Comparison of ENCODE assay signal across 19 mouse cellular contexts in genomic region chr17:81134702-81135101, GRCm38 (mm10).
"Had no signal": no experiment of that assay in that cellular context is flagged by ENCODE, and none has a peak within 500 bp of the region (broad histone marks: within the 10 kb centered on the region; RNA-seq: fewer than 3 reads in every experiment).

No protein-coding gene starts in this region.

- ATAC-seq: midbrain, embryonic 16.5 days had no signal

- H3K9me3 ChIP-seq: midbrain, embryonic 10.5 days; midbrain, embryonic 12.5 days; neural tube, embryonic 13.5 days; neural tube, embryonic 15.5 days had no signal

- H3K4me3 ChIP-seq: midbrain, embryonic 10.5 days; midbrain, embryonic 12.5 days; myocyte; neural tube, embryonic 13.5 days; neural tube, embryonic 15.5 days had no signal

- H3K27me3 ChIP-seq: midbrain, embryonic 12.5 days; neural tube, embryonic 13.5 days; neural tube, embryonic 15.5 days had no signal

- DNase-seq: lung, adult 18-20 months; lung, embryonic 14.5 days; lung, postnatal 10 days; lung, postnatal 4 days; midbrain, embryonic 14.5 days; retina, postnatal 1 day; right cerebral cortex, adult 18-20 months; right cerebral cortex, postnatal 25 days; right cerebral cortex, postnatal 4 days; spleen, adult 18-20 months; thymus, adult 18-20 months; thymus, postnatal 14 days; thymus, postnatal 36 days had no signal

- H3K36me3 ChIP-seq: midbrain, embryonic 10.5 days; midbrain, embryonic 12.5 days; neural tube, embryonic 13.5 days; neural tube, embryonic 15.5 days had no signal

- H3K9ac ChIP-seq: lung, embryonic 14.5 days; midbrain, embryonic 12.5 days; neural tube, embryonic 13.5 days; neural tube, embryonic 15.5 days had no signal

- H3K27ac ChIP-seq: midbrain, embryonic 10.5 days; midbrain, embryonic 12.5 days; neural tube, embryonic 13.5 days; neural tube, embryonic 15.5 days had no signal

- H3K4me2 ChIP-seq: lung, embryonic 14.5 days; midbrain, embryonic 12.5 days; neural tube, embryonic 13.5 days; neural tube, embryonic 15.5 days had no signal

- H3K4me1 ChIP-seq: midbrain, embryonic 10.5 days; midbrain, embryonic 12.5 days; neural tube, embryonic 13.5 days; neural tube, embryonic 15.5 days had no signal
